Mouse (Mus musculus) ovary, postnatal 36 days (tissue): ENCODE measurements around the gene Oca2.

Source experiments
- DNase-seq: peaks from one replicate; pipeline ENCODE4 v3.0.0; 2022; ENCODE audit warnings: low spot score, mixed read lengths

Gene Oca2

DNA sequence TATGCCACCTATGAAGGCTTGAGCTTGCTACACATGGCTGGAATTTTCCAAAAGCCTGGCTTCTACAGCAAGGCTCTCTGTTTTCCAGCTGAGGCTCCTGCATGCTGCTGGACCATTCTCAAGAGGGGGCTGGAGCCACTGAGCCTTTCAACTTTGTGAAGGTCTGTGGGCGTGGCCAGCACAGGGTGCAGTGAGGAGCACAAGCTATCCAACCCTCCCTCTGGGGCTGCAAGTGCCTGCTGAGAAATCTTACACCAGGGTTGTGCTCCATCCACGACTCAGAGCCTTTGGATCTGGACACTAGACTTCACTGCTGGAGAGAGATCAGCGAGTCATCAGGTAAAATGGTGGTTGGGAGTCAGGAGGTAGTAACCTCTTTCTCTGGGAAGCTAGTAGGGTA, at the start of gene Oca2:
TSS of gene Oca2 (plus strand) at position 218 of the 400 bp plus-strand sequence.
- DNase-seq = peak; percentile 27

DNA sequence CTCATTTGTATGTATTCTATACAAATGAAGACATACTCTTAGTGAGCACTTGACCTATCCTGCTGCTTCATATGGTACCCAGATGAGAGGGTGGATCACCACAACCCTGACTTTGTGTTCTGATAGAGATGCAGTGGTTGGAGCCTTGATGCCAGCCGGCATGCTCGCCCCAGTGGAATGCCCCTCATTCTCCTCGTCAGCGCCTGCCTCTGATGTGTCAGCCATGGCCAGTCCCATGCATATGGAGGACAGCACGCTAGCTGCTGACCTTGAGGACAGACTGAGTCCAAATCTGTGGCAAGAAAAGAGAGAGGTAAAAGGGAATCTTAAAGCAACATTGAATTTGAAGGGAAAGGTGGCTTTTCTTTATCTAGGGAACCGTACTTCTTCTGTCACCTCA, 48.5 kb upstream of the Oca2 start:
- DNase-seq = no peak

- no peak for DNase-seq
These were observed 47.9 kb upstream of the Oca2 start for GRCm38 (mm10) chr7:56191661-56192060.

DNA sequence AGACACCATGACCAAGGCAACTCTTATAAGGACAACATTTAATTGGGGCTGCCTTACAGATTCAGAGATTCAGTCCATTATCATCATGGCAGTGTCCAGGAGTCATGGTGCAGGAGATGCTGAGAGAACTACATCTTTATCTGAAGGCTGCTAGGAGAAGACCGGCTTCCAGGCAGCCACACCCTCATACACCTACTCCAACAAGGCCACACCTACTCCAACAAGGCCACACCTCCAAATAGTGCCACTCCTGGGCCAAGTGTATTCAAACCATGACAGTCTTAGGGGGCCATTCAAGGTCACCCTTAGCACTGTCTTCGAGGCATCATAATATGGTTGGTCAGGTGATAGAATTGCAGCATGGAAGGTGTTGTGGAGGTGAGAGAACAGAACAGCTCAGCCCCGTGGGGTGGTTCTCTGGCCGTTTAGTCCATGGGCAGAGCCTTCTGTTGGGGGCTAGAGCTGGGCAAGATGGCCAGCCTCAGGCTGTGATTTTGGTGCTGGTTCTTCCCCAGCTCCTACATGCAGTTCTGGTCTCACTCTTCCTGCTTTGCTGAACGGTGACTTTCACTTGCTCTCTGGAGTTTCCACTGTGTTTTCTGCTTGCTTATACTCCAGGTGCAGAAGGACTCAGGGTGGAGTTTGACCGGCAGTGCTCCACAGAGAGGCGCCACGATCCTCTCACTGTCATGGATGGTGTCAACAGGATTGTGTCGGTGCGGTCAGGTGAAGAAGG, 37.9 kb upstream of the Oca2 start:
- DNase-seq = no peak

DNA sequence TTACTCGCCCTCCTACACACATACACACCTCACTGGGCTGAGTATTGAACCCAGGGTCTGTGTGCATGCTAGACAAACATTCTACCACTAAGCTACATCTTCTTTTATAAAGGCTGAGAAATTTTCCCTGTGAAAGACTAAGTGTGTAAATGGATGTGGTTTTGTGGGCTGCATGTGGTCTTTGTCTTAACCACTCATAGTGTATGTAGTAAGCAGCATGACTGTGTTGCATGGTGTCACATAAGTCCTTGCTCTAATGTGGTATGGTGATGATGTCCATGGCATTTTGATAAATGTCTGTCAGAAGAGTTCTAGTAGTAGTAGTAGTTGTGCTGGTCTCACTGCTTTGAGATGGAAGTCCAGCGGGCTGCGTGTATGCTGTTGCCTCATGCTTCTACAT, 36.7 kb upstream of the Oca2 start:
- DNase-seq = no peak

GRCm38 (mm10) chr7:56203286-56203685, 36.3 kb upstream of the Oca2 start:
- no peak for DNase-seq

GRCm38 (mm10) chr7:56204877-56205276, 34.7 kb upstream of the Oca2 start:
- no peak for DNase-seq

- DNase-seq = no peak
These were observed 18.7 kb upstream of the Oca2 start for GRCm38 (mm10) chr7:56220811-56221210.

- no peak for DNase-seq
These were observed 3.7 kb upstream of the Oca2 start for GRCm38 (mm10) chr7:56235794-56236423.

GRCm38 (mm10) chr7:56236617-56237016, 2.9 kb upstream of the Oca2 start:
- no peak for DNase-seq

DNA sequence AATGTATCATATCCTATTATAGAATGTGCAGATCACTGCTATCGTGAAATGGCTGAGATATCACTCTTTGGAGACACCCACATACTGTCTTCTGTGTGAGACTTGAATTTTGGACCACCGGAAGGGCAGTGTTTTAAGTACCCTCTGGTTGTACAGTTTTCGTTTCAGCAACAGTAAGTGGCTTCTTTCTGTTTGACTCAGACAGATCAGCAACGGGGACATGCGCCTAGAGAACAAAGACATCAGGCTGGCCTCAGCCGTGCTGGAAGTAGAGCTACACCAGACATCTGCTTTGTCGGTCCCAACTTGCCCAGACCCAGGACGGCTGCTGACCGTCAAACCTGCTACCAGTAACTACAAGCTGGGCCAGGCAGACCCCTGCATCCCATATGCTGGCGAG, 15.0 kb downstream of the Oca2 start:
- no peak for DNase-seq

DNA sequence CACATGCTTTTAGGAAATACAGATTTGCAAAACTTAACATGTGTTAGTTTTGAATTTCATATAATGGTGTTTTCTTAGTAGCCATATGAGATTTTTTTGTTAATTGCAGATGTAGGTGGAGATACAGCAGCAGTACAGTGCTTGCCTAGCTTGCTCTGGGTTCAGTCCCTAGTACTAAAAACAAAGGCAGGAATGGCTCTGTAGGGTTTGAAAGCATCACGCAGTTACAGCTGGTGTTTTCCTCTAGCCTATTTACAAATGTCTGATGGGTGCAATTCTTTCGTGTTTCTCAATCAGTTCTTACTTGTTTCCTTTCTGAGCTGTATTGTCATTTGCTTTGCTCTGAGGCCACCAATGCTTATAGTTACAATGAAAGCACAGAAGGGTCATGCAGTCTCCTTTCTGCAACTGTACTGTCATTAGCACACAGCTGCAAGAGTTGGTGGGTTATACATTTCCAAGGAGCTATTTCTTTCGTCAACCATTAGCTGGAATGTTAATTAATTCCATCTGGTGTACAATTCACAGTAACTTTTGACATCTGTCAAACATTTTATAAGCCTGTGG, 18.4 kb downstream of the Oca2 start:
- DNase-seq = no peak

DNA sequence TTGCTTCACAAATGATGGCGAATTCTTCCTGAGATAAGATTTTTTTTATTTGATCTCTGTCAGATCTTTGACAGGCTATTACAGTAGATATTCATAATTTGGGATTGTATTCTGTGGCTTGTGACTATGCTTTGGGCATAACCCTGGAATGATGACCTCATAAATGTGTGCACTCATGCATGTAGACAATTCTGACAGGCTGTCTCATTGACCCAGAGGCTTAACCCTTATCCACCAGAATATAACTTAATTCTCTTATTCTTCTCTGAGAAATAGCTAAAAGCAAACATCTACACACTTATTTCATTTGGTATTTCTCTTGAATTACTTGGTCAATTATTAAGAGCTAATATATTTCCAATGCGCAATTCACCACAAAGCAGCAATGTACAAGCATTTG, 37.9 kb downstream of the Oca2 start:
- DNase-seq = no peak

- no peak for DNase-seq
These were observed 52.0 kb downstream of the Oca2 start for GRCm38 (mm10) chr7:56291468-56292115.

- no peak for DNase-seq
These were observed 64.8 kb downstream of the Oca2 start for GRCm38 (mm10) chr7:56304408-56304807.

- no peak for DNase-seq
These were observed 74.8 kb downstream of the Oca2 start for GRCm38 (mm10) chr7:56314358-56314757.

DNA sequence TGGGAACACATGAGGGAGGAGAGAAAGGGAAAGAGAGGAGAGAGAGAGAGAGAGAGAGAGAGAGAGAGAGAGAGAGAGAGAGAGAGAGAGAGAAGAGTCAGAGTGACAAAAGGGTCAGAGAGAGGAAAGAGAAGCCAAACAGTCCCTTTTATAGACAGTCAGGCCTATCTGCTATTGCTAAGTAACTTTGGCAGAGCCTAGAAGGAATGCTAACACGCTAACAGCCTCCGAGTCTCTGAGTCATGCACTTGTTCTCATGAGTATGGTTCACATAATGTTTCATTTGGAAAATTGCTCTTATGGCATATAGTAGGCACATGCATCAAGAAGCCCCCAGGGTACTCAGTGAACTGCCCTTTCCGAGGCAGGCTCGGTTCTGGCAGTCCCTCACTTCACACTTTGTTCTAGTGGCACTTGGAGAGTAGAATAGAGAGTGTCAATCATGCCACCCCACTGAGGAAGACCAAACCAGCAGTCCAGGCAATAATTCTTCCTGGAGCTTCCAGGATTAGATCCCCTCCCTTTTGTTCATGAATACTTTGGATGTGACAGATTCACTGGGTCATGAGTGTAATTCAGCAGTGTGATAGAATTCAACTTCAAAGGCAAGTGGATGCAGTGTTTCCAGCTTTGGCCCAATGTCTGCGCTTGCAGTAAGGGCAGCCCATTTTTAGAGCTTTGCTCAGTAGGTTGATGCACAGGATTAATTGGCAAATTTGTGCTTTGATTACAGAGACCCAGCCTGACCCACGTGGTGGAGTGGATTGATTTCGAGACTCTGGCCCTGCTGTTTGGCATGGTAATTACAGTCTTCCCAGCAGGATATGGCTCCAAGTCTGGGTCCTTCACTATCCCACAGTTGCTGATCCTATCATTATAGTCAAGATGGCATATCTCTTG, 76.3 kb downstream of the Oca2 start:
- DNase-seq = no peak

- DNase-seq = no peak
These were observed 88.2 kb downstream of the Oca2 start for GRCm38 (mm10) chr7:56327738-56328137.

DNA sequence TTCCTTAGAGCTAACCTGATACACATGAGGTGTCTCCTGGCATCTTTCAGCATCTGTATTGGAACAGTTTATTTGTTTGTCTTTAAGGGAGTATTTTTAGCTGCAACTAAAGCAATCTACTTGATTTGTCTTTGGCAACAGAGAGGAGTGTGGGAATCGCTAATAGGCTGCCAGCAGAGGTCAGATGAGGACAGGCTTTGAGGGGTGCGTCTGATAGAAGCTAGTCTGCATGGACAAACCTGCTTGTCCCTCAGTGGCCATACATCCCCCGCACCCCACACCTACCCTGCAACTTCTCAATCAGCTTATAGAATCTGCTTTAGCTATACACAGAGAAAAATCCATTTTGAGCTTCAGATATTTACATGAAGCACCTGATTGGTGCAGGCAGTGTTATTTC, 109.0 kb downstream of the Oca2 start:
- no peak for DNase-seq

- DNase-seq = no peak
These were observed 117.2 kb downstream of the Oca2 start for GRCm38 (mm10) chr7:56356658-56357342.

- no peak for DNase-seq
These were observed 142.3 kb downstream of the Oca2 start for GRCm38 (mm10) chr7:56381750-56382421.
